Mouse (Mus musculus) ovary, adult 10 weeks (tissue): ENCODE data around the gene Plekha7. TPM values are rescaled to one million over a fixed set of nuclear protein-coding genes. Genes with fewer than 3 reads are reported as not detected.

Source experiments
- polyA plus RNA-seq: library from polyadenylated mRNA; stranded (reverse); fragments of 350-450 nt; fragmentation: Illumina TruSeq; extraction: RNeasy Lipid Tissue Mini Kit (QIAGEN cat#74804); gene quantifications from one replicate; pipeline ENCODE4 v1.2.3, GENCODE M21; 2014

The Plekha7 gene
- polyA plus RNA-seq, result 4.8 TPM

DNA sequence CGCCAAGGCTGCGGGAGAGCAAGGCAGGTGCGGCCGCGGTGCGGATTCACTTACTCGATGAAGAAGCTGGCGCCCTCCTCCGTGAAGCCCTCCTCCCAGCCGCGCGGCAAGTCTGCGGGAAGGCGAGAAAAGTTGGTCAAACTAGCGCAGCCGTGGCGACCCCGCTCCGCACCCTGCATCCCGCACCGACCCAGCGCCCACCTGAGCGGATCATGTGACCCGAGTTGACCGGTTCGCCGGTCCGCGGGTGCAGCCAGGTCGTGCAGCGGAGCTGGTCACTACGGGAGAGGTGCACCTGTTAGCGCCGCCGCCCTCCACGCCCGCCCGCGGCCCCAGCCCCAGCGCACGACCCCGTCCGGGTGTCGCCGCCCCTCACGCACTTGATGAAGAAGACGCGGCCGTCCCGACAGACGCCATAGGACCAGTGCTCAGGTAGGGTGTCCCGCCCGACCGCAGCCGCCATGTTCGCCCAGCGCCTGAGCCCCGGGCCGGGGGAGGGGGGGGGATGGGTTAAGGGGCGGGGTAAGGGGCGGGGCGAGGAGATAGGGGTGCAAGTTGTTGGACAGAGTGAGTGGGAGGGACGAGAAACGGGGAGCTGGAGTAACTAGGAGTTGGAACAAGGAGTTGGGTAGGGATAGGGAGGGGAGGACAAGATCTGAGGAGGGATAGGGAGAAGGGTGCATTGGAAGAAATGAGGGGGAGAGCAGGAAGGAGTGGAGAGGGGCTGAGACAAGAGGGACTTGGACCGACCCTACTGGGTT is at the start of gene Plekha7:
Plekha7 (minus strand) TSS at position 506 of the 761 bp plus-strand sequence.

DNA sequence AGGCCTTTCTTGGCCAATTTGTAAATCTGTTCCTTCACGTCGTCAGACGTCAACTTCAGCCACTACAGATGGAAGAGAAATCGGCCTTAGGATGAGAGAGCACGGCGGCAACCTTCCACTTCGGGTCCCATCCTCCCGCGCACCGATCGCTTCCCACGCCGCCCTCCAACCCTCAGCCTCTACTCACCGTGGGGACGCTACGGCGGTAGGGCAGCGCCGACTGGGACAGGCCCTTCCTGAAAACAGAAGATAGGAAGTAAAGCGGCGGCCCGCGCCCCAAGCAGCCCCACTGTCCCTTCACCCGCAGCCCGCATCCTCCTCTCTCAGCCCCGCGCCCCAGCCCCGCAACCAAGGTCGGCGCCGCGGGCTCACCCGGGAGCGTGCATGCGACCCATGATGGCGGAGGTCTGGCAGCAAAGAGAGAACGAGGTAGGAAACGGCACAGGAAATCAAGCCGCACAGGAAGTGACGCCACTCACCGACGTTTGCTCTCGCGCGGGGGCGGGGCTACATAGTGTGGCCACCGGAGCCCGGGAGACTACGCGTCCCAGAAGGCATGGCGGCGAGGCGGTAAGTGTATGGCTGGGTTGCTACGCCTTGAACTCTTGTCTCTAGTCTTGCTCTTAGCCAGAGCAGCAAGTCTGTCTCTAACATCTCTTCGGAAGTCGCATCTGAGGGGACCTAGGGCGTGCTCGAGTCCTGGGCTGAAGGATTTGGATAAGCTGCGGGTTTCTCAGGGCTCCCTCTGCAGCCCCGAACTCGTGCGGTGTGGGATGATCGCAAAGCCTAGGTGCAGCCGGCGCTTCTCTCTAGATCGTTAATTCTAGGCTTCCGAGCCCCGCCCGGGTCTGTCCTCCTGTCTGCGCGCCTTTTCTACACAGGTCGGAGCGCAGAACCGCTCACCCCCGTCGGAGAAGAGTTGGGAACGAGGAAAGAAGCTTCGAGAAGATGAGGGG is 25.8 kb upstream of the Plekha7 start, which contains the start of gene Rps13:
Rps13 (minus strand) TSS at position 483 of the 956 bp plus-strand sequence.

DNA sequence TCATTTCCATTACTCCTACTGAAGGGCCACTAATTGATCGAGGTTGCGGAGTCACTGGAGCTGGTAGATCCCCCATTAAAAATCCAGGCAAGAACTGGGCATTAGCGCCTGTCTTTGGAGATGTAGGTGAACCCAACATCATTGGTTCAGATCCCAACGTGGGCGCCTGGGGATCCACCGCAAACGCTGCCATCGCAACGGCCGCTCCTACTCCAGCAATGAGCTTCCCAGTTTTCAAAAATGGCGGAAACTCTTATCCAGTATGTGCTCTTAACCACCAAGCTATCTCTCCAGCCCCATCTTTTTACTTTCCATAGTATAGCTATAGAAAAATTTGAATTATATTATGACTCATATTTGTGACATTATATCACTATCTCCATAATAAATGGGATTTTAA is 223.8 kb downstream of the Plekha7 start, which contains the start of gene Gm4353:
Gm4353 (minus strand) TSS at position 270 of the 400 bp plus-strand sequence.

Other genes with a start within 250 kb of the Plekha7 start
- gene Gm4353, start 223.7 kb downstream of the Plekha7 start, polyA plus RNA-seq, result 1.2 TPM
- gene Rps13, start 25.8 kb upstream of the Plekha7 start, polyA plus RNA-seq, result 1,059 TPM
- gene Pik3c2a, start 135.1 kb upstream of the Plekha7 start, polyA plus RNA-seq, result 105 TPM
- gene Nucb2, start 196.0 kb upstream of the Plekha7 start, polyA plus RNA-seq, result 149 TPM